Mouse (Mus musculus) midbrain, postnatal 0 days (tissue): ENCODE measurements around the gene Mtor. TPM values are rescaled to one million over a fixed set of nuclear protein-coding genes. Genes with fewer than 3 reads are reported as not detected.

Source experiments
- ATAC-seq: fragments of 200-750 bp; cut with Nextera tagmentation; 2 replicates; pipeline ENCODE4 v1.8.0; 2017; ENCODE audit warnings: moderate number of reproducible peaks, mild to moderate bottlenecking, moderate TSS enrichment, moderate library complexity; ENCODE audit not compliant: low FRiP score
- DNase-seq: peaks from one replicate; pipeline ENCODE4 v3.0.0-alpha.2; 2015; ENCODE audit warnings: low spot score
- H3K27ac ChIP-seq: fragments of 300-500 bp; sonication (generic); 2 replicates; pipeline ENCODE4 v1.5.1; 2014; ENCODE audit warnings: low read depth, mild to moderate bottlenecking, low read length, mixed read lengths
- H3K27me3 ChIP-seq: fragments of 300-500 bp; sonication (generic); 2 replicates; pipeline ENCODE4 v1.6.1; 2014; ENCODE audit warnings: low read length, control low read depth, mixed read lengths; ENCODE audit not compliant: insufficient read depth
- H3K36me3 ChIP-seq: fragments of 300-500 bp; sonication (generic); 2 replicates; pipeline ENCODE4 v1.6.1; 2014; ENCODE audit warnings: low read length, control low read depth, mixed read lengths; ENCODE audit not compliant: insufficient read depth
- H3K4me1 ChIP-seq: fragments of 300-500 bp; sonication (generic); 2 replicates; pipeline ENCODE4 v1.6.1; 2014; ENCODE audit warnings: mild to moderate bottlenecking, control low read depth, antibody characterized with exemption, low read length, mixed read lengths; ENCODE audit not compliant: insufficient read depth
- H3K4me2 ChIP-seq: fragments of 300-500 bp; sonication (generic); 2 replicates; pipeline ENCODE4 v1.6.1; 2014; ENCODE audit warnings: low read depth, mild to moderate bottlenecking, low read length, mixed read lengths; ENCODE audit not compliant: poor library complexity, severe bottlenecking
- H3K4me3 ChIP-seq: fragments of 300-500 bp; sonication (generic); 2 replicates; pipeline ENCODE4 v1.5.1; 2014; ENCODE audit warnings: low read depth, mild to moderate bottlenecking, low read length, moderate library complexity
- H3K9ac ChIP-seq: fragments of 300-500 bp; sonication (generic); replicated peaks from 2 replicates; pipeline ENCODE4 v1.6.1; 2014; ENCODE audit warnings: mild to moderate bottlenecking, low read length, moderate library complexity, mixed read lengths; ENCODE audit not compliant: poor library complexity, severe bottlenecking
- H3K9me3 ChIP-seq: fragments of 300-500 bp; sonication (generic); 2 replicates; pipeline ENCODE4 v1.6.1; 2016; ENCODE audit warnings: low read length, control low read depth
- CTCF ChIP-seq: IDR thresholded peaks from 2 replicates; pipeline ENCODE4 v1.5.1; 2016; ENCODE audit warnings: antibody characterized with exemption, mild to moderate bottlenecking
- whole genome bisulfite sequencing: fragments of 180-500 bp; shearing (Covaris S2); extraction: QIAGEN DNeasy Blood & Tissue Kit; methylation state at CpG from one replicate; pipeline ENCODE4 v1.1.7; 2014; 5-methylcytosine and 5-hydroxymethylcytosine counted together
- polyA plus RNA-seq: library from polyadenylated mRNA; unstranded; fragments of >200 nt; fragmentation: Nextera tagmentation; extraction: Ambion mirVana; gene quantifications from 2 replicates; pipeline ENCODE4 v1.2.1, GENCODE M21; 2015
- total RNA-seq: library from RNA; depleted of rRNA; stranded (reverse); fragments of >200 nt; gene quantifications from 2 replicates; pipeline ENCODE4 v1.2.3, GENCODE M21; 2014; rRNA removed

Gene Mtor
- 54.5 and 59.6 TPM in 2 replicates for total RNA-seq
- polyA plus RNA-seq = 24.3 and 27.8 TPM in 2 replicates

DNA sequence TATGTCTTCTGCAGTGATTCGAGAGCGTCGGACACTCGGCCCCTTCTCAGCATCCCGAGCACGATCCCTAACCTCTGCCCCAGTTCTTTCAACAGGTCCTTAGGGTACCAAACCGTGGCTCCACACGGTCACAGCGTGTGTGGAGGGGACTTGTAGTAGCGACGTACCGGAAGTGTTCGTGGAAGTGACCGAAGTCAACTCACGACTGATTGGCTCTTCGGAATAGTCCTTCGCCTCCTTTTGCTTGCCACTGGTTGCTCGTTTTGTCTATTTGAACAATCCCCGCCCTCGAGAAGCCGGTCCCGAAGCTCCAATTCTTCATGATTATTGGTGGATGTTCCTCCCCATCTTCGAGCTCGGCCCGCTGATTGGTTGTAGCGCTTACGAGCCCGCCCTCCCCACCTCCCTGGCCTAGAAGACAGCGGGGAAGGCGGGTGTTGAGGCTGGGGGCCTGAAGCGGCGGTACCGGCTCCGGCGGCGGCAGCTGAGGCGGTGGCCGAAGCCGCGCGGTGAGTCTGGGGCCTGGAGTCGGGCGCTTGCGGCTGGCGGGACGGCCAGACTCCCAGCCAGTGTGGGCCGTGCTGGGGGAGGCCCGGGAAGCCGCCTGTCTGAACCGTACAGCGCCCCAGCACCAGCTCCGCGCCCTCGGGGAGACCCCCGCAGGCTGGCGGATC lies at the start of gene Mtor:
Mtor (plus strand) TSS at position 433 of the 674 bp plus-strand sequence.
- DNase-seq (peak; percentile 99), ATAC-seq (peak; percentile 96)
- peak within 1 kb of the TSS; percentile 91 for H3K4me3 ChIP-seq
- H3K27ac ChIP-seq = peak within 1 kb of the TSS; percentile 80
- H3K9ac ChIP-seq = peak within 1 kb of the TSS; percentile 92
- under 1% methylated on average over 48 of the region's 56 CpGs for WGBS
- H3K4me2 ChIP-seq = peak within 1 kb of the TSS; percentile 62
- H3K27me3 ChIP-seq = no peaks in the 10 kb centered on the region
- peaks cover 16% of the 10 kb centered on the region for H3K4me1 ChIP-seq
- TF ChIP-seq CTCF = no peak
- peaks cover 11% of the 10 kb centered on the region for H3K36me3 ChIP-seq
- no peaks in the 10 kb centered on the region for H3K9me3 ChIP-seq

DNA sequence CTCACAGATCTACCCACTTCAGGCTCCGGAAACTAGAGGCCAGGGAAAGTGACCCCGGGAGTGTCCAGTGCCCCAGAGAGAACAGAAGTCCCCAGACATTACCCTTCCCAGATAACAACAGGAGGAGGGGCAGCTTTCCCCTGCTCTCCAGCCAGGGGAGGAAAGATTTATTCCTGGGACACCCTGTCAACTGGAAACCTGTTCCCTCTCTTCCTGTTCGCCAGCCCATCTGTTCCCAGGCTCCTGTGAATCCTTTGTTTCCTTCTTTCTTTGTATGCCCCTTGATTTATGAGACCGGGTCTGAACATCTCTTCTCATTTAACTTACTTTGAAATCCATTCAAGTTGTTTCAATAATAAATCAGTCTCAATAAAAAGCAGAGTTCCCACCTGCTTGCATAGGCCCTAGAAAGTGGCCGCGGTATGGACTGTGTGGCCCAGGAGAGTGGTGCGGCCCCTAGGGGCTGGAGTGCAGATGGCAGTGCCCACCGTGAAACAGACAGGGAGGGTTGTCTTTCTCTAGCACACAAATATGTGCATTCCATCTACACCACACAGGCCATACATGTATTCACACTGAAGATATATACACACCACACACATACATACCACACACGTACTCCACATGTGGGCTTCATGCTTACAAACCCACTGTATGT lies 48.8 kb upstream of the Mtor start:
- Histone ChIP-seq H3K27ac (no peak overlapping the region), H3K4me3 (no peak overlapping the region), H3K4me1 (peaks cover 17% of the 10 kb centered on the region), H3K36me3 (no peaks in the 10 kb centered on the region), H3K9ac (no peak overlapping the region), H3K4me2 (no peak overlapping the region), H3K27me3 (no peaks in the 10 kb centered on the region), H3K9me3 (no peaks in the 10 kb centered on the region)
- DNase-seq (no peak), ATAC-seq (no peak)
- peak; percentile 31; the same call in 1 of the 2 replicates for TF ChIP-seq CTCF
- 67% methylated on average over 9 of the region's 9 CpGs for WGBS

DNA sequence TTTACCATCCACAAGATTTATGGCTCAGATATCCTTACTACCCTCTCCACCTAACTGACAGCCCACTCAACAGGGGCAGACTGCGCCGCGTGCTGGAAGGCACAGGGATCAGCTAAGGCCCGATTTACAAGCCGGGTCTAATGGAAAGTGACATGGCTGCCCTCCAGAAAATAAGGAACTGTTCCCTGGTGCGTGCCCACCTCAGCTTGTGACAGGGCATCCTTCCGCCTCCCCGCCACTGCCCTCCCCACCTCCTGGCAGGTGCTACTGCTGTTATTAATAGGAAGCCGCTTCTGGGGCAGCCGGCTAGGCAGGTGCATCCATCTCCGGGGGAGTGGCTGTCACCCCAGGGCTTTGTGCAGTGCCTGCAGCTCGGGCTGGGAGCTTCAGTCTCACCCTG lies 45.0 kb upstream of the Mtor start:
- H3K9ac ChIP-seq = no peak overlapping the region
- DNase-seq (no peak), ATAC-seq (no peak)
- no peaks in the 10 kb centered on the region for H3K9me3 ChIP-seq
- H3K27ac ChIP-seq = no peak overlapping the region
- no peaks in the 10 kb centered on the region for H3K36me3 ChIP-seq
- peak; percentile 27 for TF ChIP-seq CTCF
- H3K27me3 ChIP-seq = no peaks in the 10 kb centered on the region
- 20% methylated on average over 12 of the region's 12 CpGs for WGBS
- no peak overlapping the region for H3K4me2 ChIP-seq
- no peak overlapping the region for H3K4me3 ChIP-seq
- peaks cover 15% of the 10 kb centered on the region; the same call in 1 of the 2 replicates for H3K4me1 ChIP-seq

DNA sequence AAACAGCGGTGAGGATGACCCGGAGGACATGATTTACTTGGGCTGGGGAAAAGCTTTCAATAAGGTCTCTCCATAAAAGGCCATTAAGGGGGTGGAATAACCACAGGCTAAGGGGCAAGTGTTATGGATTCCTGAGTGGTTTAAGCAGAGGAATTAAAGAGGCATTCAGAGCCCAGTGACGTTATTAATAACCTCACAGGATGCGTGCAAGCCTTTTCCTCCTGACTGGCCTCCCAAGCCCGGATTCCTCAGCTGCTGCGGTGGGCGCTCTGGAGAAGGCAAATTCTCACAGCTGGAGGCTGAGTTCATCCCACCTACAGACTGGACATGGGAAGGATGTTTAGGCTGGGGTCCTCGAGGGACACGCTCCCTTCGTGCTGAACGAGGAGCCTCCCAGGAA lies 43.7 kb upstream of the Mtor start:
- Histone ChIP-seq H3K27me3 (no peaks in the 10 kb centered on the region), H3K36me3 (no peaks in the 10 kb centered on the region), H3K9ac (no peak overlapping the region), H3K9me3 (no peaks in the 10 kb centered on the region), H3K4me2 (no peak overlapping the region), H3K4me1 (peaks cover 14% of the 10 kb centered on the region; the same call in 1 of the 2 replicates), H3K27ac (no peak overlapping the region), H3K4me3 (no peak overlapping the region)
- DNase-seq (no peak), ATAC-seq (no peak)
- no peak for TF ChIP-seq CTCF
- WGBS = 16% methylated on average over 11 of the region's 11 CpGs

DNA sequence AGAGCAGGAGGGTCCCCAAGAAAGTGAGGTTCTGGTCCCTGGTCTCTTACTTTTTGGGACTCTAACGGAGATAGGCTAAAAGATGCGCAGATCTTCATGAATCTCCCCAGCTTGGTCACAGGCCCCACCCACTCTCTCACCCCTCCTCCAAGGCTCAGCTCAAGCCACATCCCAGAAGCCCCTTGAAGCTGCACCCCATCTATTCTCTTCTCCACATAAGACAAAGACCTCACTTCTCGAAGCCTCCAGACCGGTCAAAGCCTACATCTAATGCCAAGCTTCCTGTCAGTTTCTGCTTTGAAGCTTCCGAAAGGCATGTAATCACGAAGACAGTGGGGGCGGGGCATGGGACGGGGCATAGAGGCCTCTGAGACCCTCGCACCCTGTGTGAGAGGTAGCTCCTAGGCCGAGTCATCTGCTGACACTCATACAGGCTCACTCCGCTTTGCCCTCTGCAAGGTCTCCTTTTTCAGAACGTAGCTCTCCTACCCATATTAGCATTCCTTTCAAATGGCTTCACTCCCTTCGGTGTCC lies 43.1 kb upstream of the Mtor start:
- no peak for ATAC-seq
- H3K9me3 ChIP-seq = no peaks in the 10 kb centered on the region
- 23% methylated on average over 13 of the region's 13 CpGs for WGBS
- no peak overlapping the region for H3K27ac ChIP-seq
- H3K9ac ChIP-seq = no peak overlapping the region
- H3K4me2 ChIP-seq = no peak overlapping the region
- TF ChIP-seq CTCF = no peak
- no peak overlapping the region for H3K4me3 ChIP-seq
- H3K27me3 ChIP-seq = no peaks in the 10 kb centered on the region
- no peaks in the 10 kb centered on the region for H3K36me3 ChIP-seq
- peaks cover 14% of the 10 kb centered on the region; the same call in 1 of the 2 replicates for H3K4me1 ChIP-seq
- DNase-seq = no peak
